Mouse (Mus musculus) liver, embryonic 14.5 days (tissue): Measurements from ENCODE around the gene Slc30a10.

Source experiments
- CTCF ChIP-seq: IDR thresholded peaks from 2 replicates; pipeline ENCODE4 v1.5.1; 2016; ENCODE audit warnings: antibody characterized with exemption, low read depth, control low read depth
- EP300 ChIP-seq: IDR thresholded peaks from 2 replicates; pipeline ENCODE4 v1.6.1; 2016; ENCODE audit warnings: antibody characterized with exemption, low read depth

GRCm38 (mm10) chr1:185433112-185433511, 21.5 kb upstream of the Slc30a10 start:
- TF ChIP-seq CTCF (no peak), EP300 (0 out of 2 replicates have a peak, but pooled peaks have one; percentile 34)
